Mouse (Mus musculus) bone marrow macrophage, adult 2 months (primary cell): ENCODE results near the gene Vpreb1.

Experiments used
- CTCF ChIP-seq: IDR thresholded peaks from 2 replicates; pipeline ENCODE4 v1.5.1; 2012; ENCODE audit warnings: low read depth, mild to moderate bottlenecking, low read length, moderate library complexity
- POLR2A ChIP-seq: IDR thresholded peaks from 2 replicates; pipeline ENCODE4 v1.6.1; 2012; ENCODE audit warnings: mild to moderate bottlenecking, low read depth, low read length, borderline replicate concordance

- TF ChIP-seq CTCF (peak; percentile 59), POLR2A (no peak)
These were observed 41.3 kb upstream of the Vpreb1 start for GRCm38 (mm10) chr16:16911641-16912597.
